Mouse (Mus musculus) CH12.LX (cell line): ENCODE data around the gene Nsf. TPM values are rescaled to one million over a fixed set of nuclear protein-coding genes. Genes with fewer than 3 reads are reported as not detected.
A peak's percentile ranks its signal among the peaks of the same experiment; 100 is the strongest.

ENCODE experiments used
- DNase-seq: peaks from one replicate; pipeline ENCODE4 v3.0.0-alpha.2; 2013; ENCODE audit errors: extremely low read depth
- H3K27ac ChIP-seq: 2 replicates; pipeline ENCODE4 v1.5.1; 2012; ENCODE audit warnings: low read depth, mild to moderate bottlenecking, control low read depth, moderate library complexity; ENCODE audit not compliant: insufficient read depth
- H3K27me3 ChIP-seq: replicated peaks from 2 replicates; pipeline ENCODE3; 2012; ENCODE audit warnings: inconsistent platforms
- H3K36me3 ChIP-seq, 2 experiments: replicated peaks in 1 of 2; 2 replicates each; pipeline versions ENCODE3 to v1.6.1; 2012; ENCODE audit warnings: inconsistent platforms in 1 of 2, low read length in 1 of 2, mild to moderate bottlenecking in 1 of 2, mixed read lengths in 1 of 2, moderate library complexity in 1 of 2; ENCODE audit not compliant: control insufficient read depth in 1 of 2, insufficient read depth in 1 of 2
- H3K4me1 ChIP-seq, 2 experiments: 2 replicates each; pipeline ENCODE4 v1.6.1; 2012; ENCODE audit warnings: inconsistent platforms in 1 of 2, moderate library complexity in 1 of 2; ENCODE audit not compliant: insufficient read depth in 2 of 2, control insufficient read depth in 1 of 2
- H3K4me2 ChIP-seq: 2 replicates; pipeline ENCODE4 v1.6.1; 2012; ENCODE audit warnings: low read depth, mild to moderate bottlenecking, control low read depth; ENCODE audit not compliant: poor library complexity, insufficient read depth, severe bottlenecking
- H3K4me3 ChIP-seq, 3 experiments: fragments of 150-350 bp in 1 of 3; sonication (generic) in 1 of 3; replicated peaks in 1 of 3; 2 replicates each; pipeline versions ENCODE3 to v1.5.1; 2011 to 2012; ENCODE audit warnings: low read depth in 2 of 3, low read length in 2 of 3, mild to moderate bottlenecking in 2 of 3, moderate library complexity in 2 of 3, control low read depth in 1 of 3, improper control_type of control experiment in 1 of 3, inconsistent platforms in 1 of 3, mixed read lengths in 1 of 3; ENCODE audit not compliant: poor library complexity in 1 of 3
- H3K79me2 ChIP-seq: replicated peaks from 2 replicates; pipeline ENCODE4 v1.6.1; 2012; ENCODE audit warnings: mild to moderate bottlenecking, moderate library complexity; ENCODE audit not compliant: control insufficient read depth, poor library complexity, insufficient read depth, severe bottlenecking; ENCODE audit errors: extremely low read depth
- H3K9ac ChIP-seq: 2 replicates; pipeline ENCODE4 v1.6.1; 2012; ENCODE audit warnings: low read depth, mild to moderate bottlenecking, control low read depth, moderate library complexity; ENCODE audit not compliant: insufficient read depth
- H3K9me3 ChIP-seq: replicated peaks from 2 replicates; pipeline ENCODE3; 2012; ENCODE audit warnings: low read length, inconsistent platforms, mixed read lengths
- BHLHE40 ChIP-seq: IDR thresholded peaks from 2 replicates; pipeline ENCODE4 v1.6.1; 2011; ENCODE audit warnings: mild to moderate bottlenecking, low read depth, low read length, improper control_type of control experiment
- CHD2 ChIP-seq: IDR thresholded peaks from 2 replicates; pipeline ENCODE4 v1.6.1; 2011; ENCODE audit warnings: low read length, improper control_type of control experiment
- CTCF ChIP-seq, 2 experiments: IDR thresholded peaks in 1 of 2; conservative IDR thresholded peaks in 1 of 2; 2 replicates each; pipeline ENCODE4 v1.5.1; 2011 to 2012; ENCODE audit warnings: low read depth in 2 of 2, low read length in 2 of 2, improper control_type of control experiment in 1 of 2, inconsistent platforms in 1 of 2, mild to moderate bottlenecking in 1 of 2, moderate library complexity in 1 of 2
- E2F4 ChIP-seq: IDR thresholded peaks from 2 replicates; pipeline ENCODE4 v1.6.1; 2011; ENCODE audit warnings: low read depth, low read length, improper control_type of control experiment; ENCODE audit not compliant: insufficient replicate concordance
- EP300 ChIP-seq: IDR thresholded peaks from 2 replicates; pipeline ENCODE4 v1.6.1; 2011; ENCODE audit warnings: low read length, improper control_type of control experiment
- ETS1 ChIP-seq: conservative IDR thresholded peaks from 2 replicates; pipeline ENCODE4 v1.6.1; 2012; ENCODE audit warnings: low read depth, mild to moderate bottlenecking, inconsistent platforms, low read length, improper control_type of control experiment, moderate library complexity
- HCFC1 ChIP-seq: IDR thresholded peaks from 2 replicates; pipeline ENCODE4 v1.6.1; 2012; ENCODE audit warnings: low read depth, mild to moderate bottlenecking, inconsistent platforms, low read length, improper control_type of control experiment
- IRF4 ChIP-seq: IDR thresholded peaks from 2 replicates; pipeline ENCODE4 v1.6.1; 2014; ENCODE audit warnings: low read depth, mild to moderate bottlenecking, inconsistent platforms, low read length, improper control_type of control experiment
- JUN ChIP-seq: IDR thresholded peaks from 2 replicates; pipeline ENCODE4 v1.6.1; 2011; ENCODE audit warnings: low read depth, mild to moderate bottlenecking, low read length, improper control_type of control experiment, moderate library complexity; ENCODE audit not compliant: insufficient read depth
- JUND ChIP-seq: conservative IDR thresholded peaks from 2 replicates; pipeline ENCODE4 v1.6.1; 2011; ENCODE audit warnings: low read depth, low read length, improper control_type of control experiment
- KAT2A ChIP-seq: IDR thresholded peaks from 2 replicates; pipeline ENCODE4 v1.6.1; 2012; ENCODE audit warnings: low read length, improper control_type of control experiment, inconsistent platforms; ENCODE audit not compliant: insufficient replicate concordance
- MAFK ChIP-seq: IDR thresholded peaks from 2 replicates; pipeline ENCODE4 v1.6.1; 2011; ENCODE audit warnings: low read length, improper control_type of control experiment; ENCODE audit not compliant: insufficient replicate concordance
- MAZ ChIP-seq: IDR thresholded peaks from 2 replicates; pipeline ENCODE4 v1.6.1; 2012; ENCODE audit warnings: low read depth, mild to moderate bottlenecking, inconsistent platforms, low read length, improper control_type of control experiment, moderate library complexity
- MEF2A ChIP-seq: IDR thresholded peaks from 2 replicates; pipeline ENCODE4 v1.6.1; 2014; ENCODE audit warnings: low read depth, mild to moderate bottlenecking, inconsistent platforms, low read length, improper control_type of control experiment, borderline replicate concordance
- MYC ChIP-seq: IDR thresholded peaks from 2 replicates; pipeline ENCODE4 v1.6.1; 2011; ENCODE audit warnings: low read depth, mild to moderate bottlenecking, improper control_type of control experiment, low read length
- NELFE ChIP-seq: IDR thresholded peaks from 2 replicates; pipeline ENCODE4 v1.6.1; 2011; ENCODE audit warnings: low read depth, low read length, improper control_type of control experiment
- NRF1 ChIP-seq: IDR thresholded peaks from 2 replicates; pipeline ENCODE4 v1.6.1; 2014; ENCODE audit warnings: low read depth, mild to moderate bottlenecking, inconsistent platforms, low read length, improper control_type of control experiment, moderate library complexity
- POLR2AphosphoS2 ChIP-seq: IDR thresholded peaks from 2 replicates; pipeline ENCODE4 v1.6.1; 2011; ENCODE audit warnings: low read depth, low read length, improper control_type of control experiment
- SIN3A ChIP-seq: IDR thresholded peaks from 2 replicates; pipeline ENCODE4 v1.6.1; 2012; ENCODE audit warnings: low read length, improper control_type of control experiment, inconsistent platforms
- TBP ChIP-seq: conservative IDR thresholded peaks from 2 replicates; pipeline ENCODE4 v1.6.1; 2011; ENCODE audit warnings: low read depth, low read length, improper control_type of control experiment
- TCF12 ChIP-seq: IDR thresholded peaks from 2 replicates; pipeline ENCODE4 v1.6.1; 2014; ENCODE audit warnings: low read depth, mild to moderate bottlenecking, inconsistent platforms, low read length, improper control_type of control experiment
- UBTF ChIP-seq: IDR thresholded peaks from 2 replicates; pipeline ENCODE4 v1.6.1; 2012; ENCODE audit warnings: low read depth, mild to moderate bottlenecking, inconsistent platforms, low read length, improper control_type of control experiment, moderate library complexity
- ZNF384 ChIP-seq: IDR thresholded peaks from 2 replicates; pipeline ENCODE4 v1.6.1; 2012; ENCODE audit warnings: low read depth, low read length, improper control_type of control experiment, inconsistent platforms
- dilution Hi-C: fragments of 300-500 bp; cut with MboI; formaldehyde crosslinking; loops from 2 replicates; pipeline ENCODE4 v1.14.3; 2020; ENCODE audit warnings: low sequenced_read_pairs; ENCODE audit not compliant: extremely low pct_unique_long_range_greater_than_20kb, extremely low pct_ligation_motif_present
- in situ Hi-C: fragments of 300-500 bp; cut with MboI; formaldehyde crosslinking; loops from 3 replicates; pipeline ENCODE4 v1.14.3; 2019; ENCODE audit warnings: low sequenced_read_pairs, low pct_ligation_motif_present, low pct_unique_long_range_greater_than_20kb, mixed read lengths
- polyA plus RNA-seq: library from polyadenylated mRNA; unstranded; fragments of >175 nt; gene quantifications from 2 replicates; pipeline ENCODE4 v1.2.1, GENCODE M21; 2012; ENCODE audit warnings: low read depth; ENCODE audit not compliant: insufficient read length
- total RNA-seq, 2 experiments: library from RNA; depleted of rRNA; stranded (reverse); fragments of 300-350 nt in 1 of 2; fragments of >200 nt in 1 of 2; gene quantifications; 2 replicates each; pipeline ENCODE4 v1.2.3; 2012 to 2014

The Nsf gene
- total and polyA plus RNA-seq, 3 experiments, result 48.1 to 99.3 (median 50.9) TPM

DNA sequence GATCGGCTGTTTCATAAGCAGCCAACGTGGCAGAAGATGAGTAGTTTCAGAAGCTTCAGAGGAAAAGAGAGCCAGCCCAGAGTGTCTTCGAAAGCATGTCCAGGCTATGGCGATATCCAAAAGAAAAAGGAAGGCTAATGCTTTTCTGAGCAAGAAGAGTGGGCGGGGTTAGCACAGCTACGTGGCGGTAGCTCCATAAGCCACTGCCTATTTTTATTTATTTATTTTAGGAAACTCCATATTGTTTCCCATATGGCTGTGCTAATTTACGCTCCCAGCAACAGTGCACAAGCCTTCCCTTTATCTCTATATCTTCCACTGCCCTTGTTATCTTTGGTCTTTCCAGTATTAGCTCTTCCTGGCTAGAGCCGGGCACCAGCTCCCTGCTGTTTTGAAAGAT, 49.5 kb upstream of the Nsf start:
- H3K9me3 ChIP-seq, result no peaks in the 10 kb centered on the region
- no peak overlapping the region for H3K27ac ChIP-seq
- no peak for DNase-seq
- no peaks in the 10 kb centered on the region for H3K36me3 ChIP-seq
- peaks cover 21 to 92% of the 10 kb centered on the region in 2 experiments for H3K4me1 ChIP-seq
- H3K27me3 ChIP-seq, result no peaks in the 10 kb centered on the region
- in situ Hi-C loops (loop anchor here (5.0 kb wide), 1 partner anchor 79 kb away; no protein-coding TSS in a partner anchor), dilution Hi-C loops (no loop called here)
- no peak overlapping the region for H3K4me3 ChIP-seq
- H3K4me2 ChIP-seq, result 0 out of 2 replicates have a peak overlapping the region, but pooled peaks have one; percentile 39
- no peaks in the 10 kb centered on the region for H3K79me2 ChIP-seq
- no peak overlapping the region for H3K9ac ChIP-seq
- TF ChIP-seq MYC (peak; percentile 1; the same call in 1 of the 2 replicates), NELFE (no peak)

DNA sequence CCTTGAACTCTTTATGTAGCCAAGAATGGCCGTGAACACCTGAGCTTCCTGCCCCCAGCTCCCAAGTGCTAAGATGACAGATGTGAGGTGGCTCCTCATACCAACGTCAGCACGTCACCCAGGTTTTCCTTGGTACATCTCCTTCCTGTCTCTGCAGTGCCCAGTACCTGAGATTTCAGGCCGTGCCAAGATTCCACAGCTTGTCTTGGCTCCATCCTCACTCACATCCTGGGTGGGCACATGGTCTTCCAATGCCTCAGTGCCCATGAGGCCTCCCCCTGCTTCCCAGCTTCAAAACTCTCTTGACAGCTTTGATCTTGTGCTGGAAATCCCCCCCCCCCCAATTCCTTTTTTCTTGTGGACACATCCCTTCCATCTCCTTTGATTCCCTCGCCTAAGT, 48.3 kb upstream of the Nsf start:
- dilution Hi-C loops (no loop called here), in situ Hi-C loops (loop anchor here (5.0 kb wide), 1 partner anchor 80 kb away; no protein-coding TSS in a partner anchor)
- peak overlapping the region; percentile 91 for H3K4me2 ChIP-seq
- no peaks in the 10 kb centered on the region for H3K9me3 ChIP-seq
- no peak for TF ChIP-seq HCFC1
- TF ChIP-seq CTCF (conservative IDR thresholded peaks at IDR 0.05 in 1 of 2, IDR thresholded peaks at IDR 0.05 in 1 of 2; ENCODE audit: low read depth in 2 of 2, low read length in 2 of 2), result no peak
- no peak for TF ChIP-seq BHLHE40
- TF ChIP-seq POLR2AphosphoS2, result no peak
- H3K27me3 ChIP-seq, result no peaks in the 10 kb centered on the region
- no peaks in the 10 kb centered on the region for H3K36me3 ChIP-seq
- peak overlapping the region; percentile 84 for H3K27ac ChIP-seq
- H3K4me3 ChIP-seq, result peak overlapping the region in 1 of 3 experiments; percentile 15
- no peak for DNase-seq
- peaks cover 24 to 92% of the 10 kb centered on the region in 2 experiments for H3K4me1 ChIP-seq
- no peaks in the 10 kb centered on the region for H3K79me2 ChIP-seq
- peak overlapping the region; percentile 22; the same call in 1 of the 2 replicates for H3K9ac ChIP-seq

DNA sequence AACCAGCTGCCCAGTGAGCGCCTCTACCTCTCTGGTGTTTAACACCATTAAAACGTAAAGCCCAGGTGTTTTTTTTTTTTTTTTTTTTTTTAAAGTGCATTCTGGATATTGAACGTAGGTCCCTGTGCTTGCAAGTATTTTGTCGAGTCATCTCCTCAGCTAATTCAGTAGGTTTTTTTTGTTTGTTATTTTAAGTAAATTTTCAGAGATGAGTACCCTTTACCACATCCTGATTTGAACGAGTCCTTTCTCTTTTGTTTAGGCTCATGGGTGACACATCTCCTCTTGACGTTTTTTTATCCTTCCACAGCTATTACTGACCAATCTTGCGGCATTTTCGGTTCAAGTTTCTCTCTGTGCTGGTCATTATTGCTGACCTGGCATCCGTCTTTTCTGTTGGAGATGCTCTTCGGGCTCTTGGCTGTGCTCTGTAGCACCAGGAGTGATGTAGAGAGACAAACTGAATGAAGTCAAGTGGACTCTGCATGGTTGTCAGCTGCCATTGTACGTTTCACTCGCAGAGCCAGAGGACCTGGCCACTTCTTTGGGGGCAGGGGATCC, 47.6 kb upstream of the Nsf start:
- Histone ChIP-seq H3K9ac (peak overlapping the region; percentile 22), H3K4me2 (peak overlapping the region; percentile 91), H3K36me3 (no peaks in the 10 kb centered on the region), H3K27ac (peak overlapping the region; percentile 84), H3K9me3 (no peaks in the 10 kb centered on the region), H3K4me3 (peak overlapping the region; percentile 36 to 42 (median 37)), H3K79me2 (no peaks in the 10 kb centered on the region), H3K4me1 (peaks cover 22 to 89% of the 10 kb centered on the region in 2 experiments), H3K27me3 (no peaks in the 10 kb centered on the region)
- peak; percentile 57; the same call in 1 of the 2 replicates for TF ChIP-seq SIN3A
- TF ChIP-seq TCF12, result peak; percentile 31; the same call in 1 of the 2 replicates
- TF ChIP-seq NRF1, result no peak
- peak; percentile 79; the same call in 1 of the 2 replicates for TF ChIP-seq E2F4
- TF ChIP-seq IRF4, result peak; percentile 48; the same call in 1 of the 2 replicates
- TF ChIP-seq POLR2AphosphoS2, result no peak
- TF ChIP-seq JUND, result peak; percentile 71; the same call in 1 of the 2 replicates
- TF ChIP-seq ZNF384, result peak; percentile 99
- TF ChIP-seq ETS1, result peak; percentile 68; the same call in 1 of the 2 replicates
- no peak; the same call in 1 of the 2 replicates for TF ChIP-seq MEF2A
- 0 out of 2 replicates have a peak, but pooled peaks have one; percentile 53 for TF ChIP-seq KAT2A
- TF ChIP-seq EP300, result peak; percentile 84
- no peak for TF ChIP-seq UBTF
- peak; percentile 92 for TF ChIP-seq MAFK
- peak; percentile 33; the same call in 1 of the 2 replicates for TF ChIP-seq BHLHE40
- TF ChIP-seq JUN, result peak; percentile 32; the same call in 1 of the 2 replicates
- TF ChIP-seq MAZ, result peak; percentile 77
- 0 out of 2 replicates have a peak, but pooled peaks have one; percentile 2 for TF ChIP-seq CHD2
- 0 out of 2 replicates have a peak, but pooled peaks have one; percentile 55 for TF ChIP-seq TBP
- dilution Hi-C loops (no loop called here), in situ Hi-C loops (loop anchor here (5.0 kb wide), 1 partner anchor 81 kb away; no protein-coding TSS in a partner anchor)
- no peak for DNase-seq
